Mouse (Mus musculus) liver, adult 2 months (tissue): ENCODE measurements around the gene Auts2. TPM values are rescaled to one million over a fixed set of nuclear protein-coding genes. Genes with fewer than 3 reads are reported as not detected.

ENCODE experiments used
- DNase-seq: peaks from one replicate; pipeline ENCODE4 v3.0.0-alpha.2; 2011; ENCODE audit warnings: low read depth, low spot score; ENCODE audit errors: extremely low read depth
- H3K27ac ChIP-seq: fragments of 200-500 bp; replicated peaks from 2 replicates; pipeline ENCODE4 v1.5.1; 2012; ENCODE audit warnings: low read depth, mild to moderate bottlenecking, control low read depth, inconsistent platforms, low read length; ENCODE audit not compliant: insufficient read depth
- H3K27me3 ChIP-seq: fragments of 200-500 bp; 2 replicates; pipeline ENCODE4 v1.6.1; 2012; ENCODE audit warnings: mild to moderate bottlenecking, moderate library complexity, low read length, inconsistent platforms; ENCODE audit not compliant: control insufficient read depth, insufficient read depth
- H3K36me3 ChIP-seq: fragments of 200-500 bp; 2 replicates; pipeline ENCODE4 v1.6.1; 2012; ENCODE audit warnings: low read length, inconsistent platforms; ENCODE audit not compliant: control insufficient read depth, insufficient read depth
- H3K4me1 ChIP-seq: fragments of 200-500 bp; 2 replicates; pipeline ENCODE4 v1.6.1; 2011; ENCODE audit warnings: low read length; ENCODE audit not compliant: control insufficient read depth, insufficient read depth
- H3K4me3 ChIP-seq: fragments of 200-500 bp; 2 replicates; pipeline ENCODE4 v1.5.1; 2011; ENCODE audit warnings: low read depth, mild to moderate bottlenecking, control low read depth, low read length, moderate library complexity; ENCODE audit not compliant: insufficient read depth
- H3K79me2 ChIP-seq: fragments of 200-500 bp; 2 replicates; pipeline ENCODE4 v1.6.1; 2012; ENCODE audit warnings: inconsistent platforms, mild to moderate bottlenecking, low read length, moderate library complexity; ENCODE audit not compliant: control insufficient read depth, insufficient read depth
- H3K9ac ChIP-seq: fragments of 200-500 bp; 2 replicates; pipeline ENCODE4 v1.6.1; 2012; ENCODE audit warnings: low read depth, mild to moderate bottlenecking, control low read depth, inconsistent platforms, low read length
- CTCF ChIP-seq: fragments of 200-500 bp; IDR thresholded peaks from 2 replicates; pipeline ENCODE4 v1.5.1; 2011; ENCODE audit warnings: low read depth, low read length, control low read depth
- POLR2A ChIP-seq: fragments of 200-500 bp; IDR thresholded peaks from 2 replicates; pipeline ENCODE4 v1.6.1; 2011; ENCODE audit warnings: low read length, control low read depth; ENCODE audit not compliant: insufficient read depth; ENCODE audit errors: extremely low read depth
- WGBS: fragments of 180-500 bp; shearing (Covaris S2); methylation state at CpG from one replicate; pipeline ENCODE4 v1.1.7; 2018; 5-methylcytosine and 5-hydroxymethylcytosine counted together
- polyA plus RNA-seq: library from polyadenylated mRNA; depleted of rRNA; stranded (reverse); fragments of >200 nt; gene quantifications from 2 replicates; pipeline ENCODE4 v1.2.3, GENCODE M21; 2012
- total RNA-seq: library from RNA; depleted of rRNA; stranded (reverse); fragments of >200 nt; gene quantifications from 2 replicates; pipeline ENCODE4 v1.2.3, GENCODE M21; 2014

The Auts2 gene
- total and polyA plus RNA-seq, 2 experiments: 0.37 to 0.51 TPM

- Histone ChIP-seq H3K36me3 (no peaks in the 10 kb centered on the region), H3K27ac (no peak overlapping the region), H3K4me1 (no peaks in the 10 kb centered on the region), H3K9ac (no peak overlapping the region), H3K4me3 (no peak overlapping the region), H3K27me3 (no peaks in the 10 kb centered on the region), H3K79me2 (no peaks in the 10 kb centered on the region)
- no peak for DNase-seq
- TF ChIP-seq CTCF (no peak), POLR2A (no peak)
- 92% methylated on average over 16 of the region's 16 CpGs for WGBS
Observed at GRCm38 (mm10) chr5:131574469-131575085, 968.6 kb downstream of the Auts2 start.

- 60% methylated on average over 18 of the region's 18 CpGs for WGBS
- no peaks in the 10 kb centered on the region for H3K27me3 ChIP-seq
- no peaks in the 10 kb centered on the region for H3K79me2 ChIP-seq
- H3K9ac ChIP-seq: no peak overlapping the region
- peak; percentile 39 for DNase-seq
- TF ChIP-seq CTCF (no peak), POLR2A (no peak)
- H3K4me1 ChIP-seq: no peaks in the 10 kb centered on the region
- no peaks in the 10 kb centered on the region for H3K36me3 ChIP-seq
- H3K27ac ChIP-seq: no peak overlapping the region
- H3K4me3 ChIP-seq: no peak overlapping the region
Observed at GRCm38 (mm10) chr5:131573296-131574177, 969.6 kb downstream of the Auts2 start.

GRCm38 (mm10) chr5:131566032-131566431 lies 977.1 kb downstream of the Auts2 start:
- no peak for DNase-seq
- Histone ChIP-seq H3K27me3 (no peaks in the 10 kb centered on the region), H3K79me2 (no peaks in the 10 kb centered on the region), H3K27ac (no peak overlapping the region), H3K4me3 (no peak overlapping the region), H3K9ac (no peak overlapping the region), H3K36me3 (no peaks in the 10 kb centered on the region), H3K4me1 (no peaks in the 10 kb centered on the region)
- no peak for TF ChIP-seq POLR2A
- TF ChIP-seq CTCF: no peak
- WGBS: 93% methylated on average over 6 of the region's 6 CpGs

- Histone ChIP-seq H3K9ac (no peak overlapping the region), H3K27me3 (no peaks in the 10 kb centered on the region), H3K4me3 (no peak overlapping the region), H3K27ac (no peak overlapping the region), H3K79me2 (no peaks in the 10 kb centered on the region), H3K4me1 (no peaks in the 10 kb centered on the region), H3K36me3 (no peaks in the 10 kb centered on the region)
- TF ChIP-seq CTCF (no peak), POLR2A (no peak)
- no peak for DNase-seq
- WGBS: 95% methylated on average over 5 of the region's 5 CpGs
Observed at GRCm38 (mm10) chr5:131563630-131564252, 979.4 kb downstream of the Auts2 start.

- Histone ChIP-seq H3K4me3 (no peak overlapping the region), H3K27ac (no peak overlapping the region), H3K4me1 (no peaks in the 10 kb centered on the region), H3K79me2 (no peaks in the 10 kb centered on the region), H3K27me3 (no peaks in the 10 kb centered on the region), H3K36me3 (no peaks in the 10 kb centered on the region), H3K9ac (no peak overlapping the region)
- no peak for DNase-seq
- WGBS: 59% methylated on average over 5 of the region's 5 CpGs
- TF ChIP-seq POLR2A (no peak), CTCF (no peak)
Observed at GRCm38 (mm10) chr5:131560773-131561560, 982.2 kb downstream of the Auts2 start.
